Mouse (Mus musculus) mature B cell (primary cell): Measurements from ENCODE around the gene Alyref2.

Experiments
- in situ Hi-C: fragments of 300-500 bp; cut with MboI; formaldehyde crosslinking; loops from 2 replicates; pipeline ENCODE4 v1.14.3; 2019

The Alyref2 gene

DNA sequence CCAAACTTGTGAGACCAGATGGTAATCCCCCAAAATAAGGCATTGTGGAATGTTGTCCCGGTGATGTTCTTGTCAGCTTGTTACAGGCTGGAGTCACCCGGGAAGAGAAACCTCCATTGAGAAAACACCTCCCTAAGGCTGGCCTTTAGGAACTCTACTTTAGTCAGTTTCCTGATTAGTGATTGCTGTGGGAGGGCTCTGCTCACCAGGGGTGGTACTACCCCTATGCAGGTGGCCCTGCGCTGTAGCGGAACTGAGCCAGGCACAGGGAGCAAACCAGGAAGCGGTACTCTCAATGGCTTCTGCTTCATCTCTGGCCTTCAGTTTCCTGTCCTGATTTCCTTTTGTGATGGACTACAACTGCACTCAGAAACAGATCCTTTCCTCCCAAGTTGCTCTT is 3.4 kb upstream of the Alyref2 start:
- in situ Hi-C loops: loop anchor here (10.0 kb wide), 1 partner anchor 65 kb away; no protein-coding TSS in a partner anchor

DNA sequence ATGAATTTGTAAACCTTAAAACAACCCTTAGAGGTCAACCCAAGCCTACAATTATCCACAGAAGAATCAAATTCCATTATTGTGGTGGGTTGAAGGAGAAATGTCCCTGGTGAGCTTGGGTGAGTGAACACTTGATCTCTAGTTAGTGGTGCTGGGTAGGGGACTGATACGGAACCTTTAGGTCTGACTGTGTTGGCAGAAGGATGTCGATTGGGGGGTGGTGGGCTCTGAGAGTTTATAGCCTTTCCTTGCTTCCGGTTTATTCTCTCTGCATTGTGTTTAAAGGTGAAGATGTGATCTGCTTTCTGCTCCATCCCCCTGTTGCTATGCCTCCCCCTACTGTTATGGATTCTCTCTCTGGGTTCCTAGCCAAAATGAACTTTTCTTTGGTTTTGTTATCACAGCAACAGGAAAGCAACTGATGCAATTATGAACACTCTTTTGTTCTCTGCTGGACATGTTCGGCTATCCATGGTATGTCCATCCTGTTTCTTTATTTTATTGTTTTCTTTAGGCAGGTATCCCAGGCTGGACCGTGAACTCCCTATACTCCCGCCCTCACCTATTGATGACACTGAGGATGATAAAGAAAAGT is 2.2 kb upstream of the Alyref2 start:
- in situ Hi-C loops: loop anchor here (10.0 kb wide), 1 partner anchor 64 kb away; no protein-coding TSS in a partner anchor

DNA sequence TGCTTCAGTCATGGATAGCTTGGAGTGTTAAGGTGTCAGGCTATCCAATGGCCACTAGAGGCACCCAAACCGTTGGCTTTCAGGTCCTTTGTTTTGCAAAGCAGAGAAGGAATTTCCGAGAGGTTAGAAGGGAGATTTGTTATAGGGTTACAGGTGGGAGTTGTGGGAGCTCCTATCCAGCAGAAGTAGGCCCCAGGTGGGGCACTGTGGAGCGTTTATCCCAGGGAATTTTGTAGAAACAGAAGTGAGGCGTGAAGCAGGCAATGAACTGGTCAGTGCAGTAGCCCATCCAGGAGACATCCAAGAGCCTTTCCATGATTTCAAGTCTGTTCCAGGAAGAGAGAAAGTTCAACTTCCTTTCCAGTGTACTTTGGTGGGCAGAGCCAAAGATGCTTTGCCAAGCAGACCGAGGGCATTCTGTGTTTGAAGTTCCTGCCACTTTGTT is 1.6 kb upstream of the Alyref2 start:
- in situ Hi-C loops: loop anchor here (10.0 kb wide), 1 partner anchor 63 kb away; no protein-coding TSS in a partner anchor

DNA sequence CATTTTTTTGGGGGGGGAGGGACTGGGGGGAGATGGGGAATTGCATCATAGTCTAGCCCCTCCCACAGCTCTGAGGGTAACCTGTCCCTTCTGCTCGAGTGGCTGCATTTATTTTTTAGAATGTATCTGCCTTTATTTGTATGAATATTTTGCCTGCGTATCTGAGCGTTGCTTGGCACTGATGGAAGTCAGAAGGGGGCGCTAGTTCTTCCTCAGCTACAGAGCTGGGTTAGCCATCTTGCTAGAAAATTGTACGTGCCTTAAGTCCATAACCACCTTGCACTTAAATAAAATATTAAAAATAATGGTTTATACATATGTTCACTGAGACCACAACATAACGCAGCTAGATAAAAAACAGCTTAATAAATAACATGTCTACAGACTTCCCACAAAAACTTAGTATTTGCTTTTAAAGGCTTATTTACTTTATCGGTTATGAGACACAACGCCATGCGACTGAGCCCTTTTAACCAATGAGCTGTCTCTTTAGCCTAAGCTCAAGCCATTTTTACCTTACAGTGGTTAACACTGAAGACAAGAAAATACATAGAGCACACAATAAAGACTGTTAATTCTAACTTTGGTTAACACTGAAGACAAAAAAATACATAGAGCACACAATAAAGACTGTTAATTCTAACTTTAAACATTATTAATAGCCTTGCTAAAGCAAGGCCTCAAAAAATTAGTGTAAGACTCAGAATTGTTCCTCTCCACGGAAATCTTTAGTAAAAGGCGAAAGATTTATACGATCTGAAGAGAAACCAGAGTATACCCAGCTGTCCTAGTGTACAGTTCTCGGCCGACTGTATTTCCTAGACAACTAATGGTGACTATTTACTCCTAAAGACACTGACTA is 659 bp upstream of the Alyref2 start:
- in situ Hi-C loops: loop anchor here (10.0 kb wide), 1 partner anchor 62 kb away; no protein-coding TSS in a partner anchor

DNA sequence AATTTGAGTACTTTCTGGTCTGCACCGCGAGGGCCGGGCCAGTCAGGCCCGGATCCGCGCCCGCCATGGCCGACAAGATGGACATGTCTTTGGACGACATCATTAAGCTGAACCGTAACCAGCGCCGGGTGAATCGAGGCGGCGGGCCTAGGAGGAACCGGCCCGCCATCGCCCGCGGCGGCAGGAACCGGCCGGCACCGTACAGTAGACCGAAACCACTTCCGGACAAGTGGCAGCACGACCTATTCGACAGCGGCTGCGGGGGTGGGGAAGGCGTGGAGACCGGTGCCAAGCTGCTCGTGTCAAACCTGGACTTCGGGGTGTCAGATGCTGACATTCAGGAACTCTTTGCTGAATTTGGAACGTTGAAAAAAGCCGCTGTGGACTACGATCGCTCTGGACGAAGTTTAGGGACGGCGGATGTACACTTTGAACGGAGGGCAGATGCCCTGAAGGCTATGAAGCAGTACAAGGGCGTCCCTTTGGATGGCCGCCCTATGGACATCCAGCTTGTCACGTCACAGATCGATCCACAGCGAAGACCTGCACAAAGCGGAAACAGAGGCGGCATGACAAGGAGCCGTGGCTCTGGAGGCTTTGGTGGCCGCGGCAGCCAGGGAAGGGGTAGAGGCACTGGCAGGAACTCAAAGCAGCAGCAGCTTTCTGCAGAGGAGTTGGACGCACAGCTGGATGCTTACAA is 464 bp downstream of the Alyref2 start:
- in situ Hi-C loops: loop anchor here (10.0 kb wide), 1 partner anchor 61 kb away; no protein-coding TSS in a partner anchor

- in situ Hi-C loops: loop anchor here (10.0 kb wide), 1 partner anchor 60 kb away; no protein-coding TSS in a partner anchor
These were observed 1.3 kb downstream of the Alyref2 start for GRCm38 (mm10) chr1:171504586-171504985.

DNA sequence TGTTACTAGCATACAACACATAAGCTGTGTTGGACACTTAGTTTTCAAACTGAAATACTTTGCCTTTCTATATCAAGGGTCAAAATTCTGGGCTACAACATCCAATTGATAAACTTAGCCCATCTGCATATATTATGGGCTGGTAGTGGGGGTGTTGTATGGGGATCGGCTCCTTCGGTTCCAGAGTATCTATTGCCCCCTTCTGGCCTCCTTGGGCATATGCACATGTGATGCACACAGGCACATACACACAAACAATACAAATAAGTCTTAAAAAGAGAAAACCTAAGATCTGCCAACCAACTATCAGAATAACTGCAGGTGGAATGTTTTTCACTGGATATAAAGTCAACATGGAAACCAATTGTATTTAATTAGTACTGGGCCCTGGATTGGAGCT is 10.0 kb downstream of the Alyref2 start:
- in situ Hi-C loops: no loop called here

DNA sequence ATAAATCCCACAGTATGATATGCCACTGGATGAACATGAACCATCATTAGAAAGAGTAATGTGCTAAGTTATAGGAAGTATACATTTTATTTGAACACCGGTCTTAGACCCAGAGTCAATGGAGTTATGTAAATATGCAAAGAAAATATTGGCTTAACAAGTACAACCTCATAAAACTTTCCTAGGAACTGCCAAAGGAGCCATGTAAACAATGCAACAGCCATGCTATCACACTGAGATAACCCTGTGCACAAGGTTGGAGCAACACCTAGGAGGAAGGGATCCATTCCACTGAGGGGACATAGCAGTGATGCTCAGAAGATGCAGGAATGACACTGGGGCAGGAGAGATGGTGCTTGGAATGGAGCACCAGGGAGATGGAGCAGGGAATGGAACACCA is 10.5 kb downstream of the Alyref2 start:
- in situ Hi-C loops: no loop called here

- in situ Hi-C loops: no loop called here
These were observed 11.8 kb downstream of the Alyref2 start for GRCm38 (mm10) chr1:171515039-171515438.

DNA sequence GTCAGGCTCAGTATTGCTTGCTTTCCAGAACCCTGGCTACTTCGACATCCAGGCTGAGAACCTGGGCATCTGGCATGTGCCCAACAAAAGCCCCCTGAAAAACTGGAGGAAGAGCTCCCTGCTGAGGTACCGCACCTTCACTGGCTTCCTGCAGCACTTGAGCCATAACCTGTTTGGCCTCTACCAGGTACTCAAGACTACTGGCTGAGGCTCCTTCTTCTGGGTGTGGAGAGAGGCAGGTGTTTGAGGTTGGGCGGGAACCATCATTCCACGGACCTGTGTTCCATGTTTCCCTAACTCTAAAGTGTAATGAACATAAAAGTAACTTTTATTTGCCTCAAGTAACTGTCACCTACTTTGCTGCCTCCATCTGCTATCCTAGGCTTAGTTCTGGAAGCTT is 12.3 kb downstream of the Alyref2 start:
- in situ Hi-C loops: no loop called here

- in situ Hi-C loops: no loop called here
These were observed 28.1 kb downstream of the Alyref2 start for GRCm38 (mm10) chr1:171531367-171531766.

DNA sequence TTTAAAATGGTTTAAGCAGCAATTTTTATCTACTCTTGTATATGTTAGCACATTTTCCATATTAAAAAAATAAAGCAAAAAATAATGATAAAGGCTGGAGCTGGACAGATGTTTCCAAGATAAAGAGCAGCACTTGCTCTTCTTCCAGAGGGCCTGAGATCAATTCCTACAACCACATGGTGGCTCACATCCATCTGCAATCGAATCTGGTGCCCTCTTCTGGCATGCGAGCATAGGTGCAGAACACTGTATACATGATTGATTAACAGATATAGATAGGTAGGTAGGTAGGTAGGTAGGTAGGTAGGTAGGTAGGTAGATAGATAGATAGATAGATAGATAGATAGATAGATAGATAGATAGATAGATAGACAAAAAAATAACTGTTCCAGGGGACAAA is 29.6 kb downstream of the Alyref2 start:
- in situ Hi-C loops: no loop called here

- in situ Hi-C loops: no loop called here
These were observed 31.3 kb downstream of the Alyref2 start for GRCm38 (mm10) chr1:171534557-171534956.

DNA sequence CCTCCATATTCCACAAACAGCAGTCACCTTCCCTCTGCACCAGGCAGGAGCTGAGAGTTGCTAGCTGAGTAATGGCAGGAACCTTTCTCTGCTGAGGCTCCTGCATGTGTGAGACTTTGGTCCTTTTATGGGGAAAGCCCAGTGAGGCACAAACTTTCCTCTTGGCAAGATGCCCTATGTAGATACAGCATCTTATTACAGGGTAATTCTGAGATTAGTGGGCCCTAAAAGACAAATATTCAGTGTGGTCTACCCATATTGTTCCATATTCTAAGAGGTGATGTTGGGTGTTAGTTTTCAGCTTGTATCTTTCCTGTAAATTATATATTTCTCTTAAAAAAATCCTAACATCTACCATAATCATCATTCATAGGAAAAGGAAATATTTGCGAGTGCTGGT is 31.9 kb downstream of the Alyref2 start, which contains the start of gene Itln1:
TSS of gene Itln1 (minus strand) at position 101 of the 400 bp plus-strand sequence.
- in situ Hi-C loops: no loop called here

- in situ Hi-C loops: no loop called here
These were observed 37.4 kb downstream of the Alyref2 start for GRCm38 (mm10) chr1:171540694-171541093.

DNA sequence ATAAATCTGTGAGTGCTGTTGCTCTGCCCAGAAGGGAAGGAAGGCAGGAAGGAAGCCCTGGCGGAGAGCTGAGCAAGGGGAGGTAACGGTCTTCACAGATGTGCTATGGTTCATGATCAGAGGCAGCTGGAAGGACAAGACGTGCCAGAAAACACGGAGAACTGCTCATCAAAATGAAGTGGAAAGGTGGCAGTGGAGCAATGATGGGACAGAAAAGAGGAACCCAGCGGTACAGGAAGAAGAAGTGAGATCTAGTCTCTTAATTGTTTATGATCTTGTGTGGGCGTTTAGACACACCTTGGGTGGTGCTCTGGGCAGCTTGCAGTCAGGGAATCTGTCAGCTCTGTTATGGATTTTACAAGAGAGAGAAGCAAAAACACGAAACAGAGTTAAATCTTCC is 48.0 kb downstream of the Alyref2 start:
- in situ Hi-C loops: no loop called here

DNA sequence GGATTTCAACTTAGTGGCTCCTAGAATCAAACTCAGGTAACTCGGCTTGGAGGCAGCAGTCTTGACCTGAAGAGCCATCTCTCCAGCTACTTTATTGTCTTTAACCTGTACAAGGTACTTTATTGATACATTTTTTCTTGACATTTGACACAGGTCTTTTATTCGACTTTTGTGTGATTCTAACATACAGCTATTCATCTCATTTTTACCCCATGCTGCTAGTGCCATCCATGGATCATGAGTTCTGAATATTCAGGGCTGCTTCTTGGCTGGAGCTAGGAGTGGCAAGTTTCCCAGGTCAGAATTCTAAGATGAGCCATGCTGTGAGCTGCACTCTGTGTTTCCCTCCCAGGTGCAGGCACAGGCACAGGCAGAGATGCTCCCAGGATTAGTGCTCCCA is 49.0 kb downstream of the Alyref2 start:
- in situ Hi-C loops: no loop called here

GRCm38 (mm10) chr1:171553359-171554341 is 50.4 kb downstream of the Alyref2 start:
- in situ Hi-C loops: no loop called here
